Mouse (Mus musculus): ENCODE results near the gene Fzd2.
A peak's percentile ranks its signal among the peaks of the same experiment; 100 is the strongest.

Gene Fzd2

DNA sequence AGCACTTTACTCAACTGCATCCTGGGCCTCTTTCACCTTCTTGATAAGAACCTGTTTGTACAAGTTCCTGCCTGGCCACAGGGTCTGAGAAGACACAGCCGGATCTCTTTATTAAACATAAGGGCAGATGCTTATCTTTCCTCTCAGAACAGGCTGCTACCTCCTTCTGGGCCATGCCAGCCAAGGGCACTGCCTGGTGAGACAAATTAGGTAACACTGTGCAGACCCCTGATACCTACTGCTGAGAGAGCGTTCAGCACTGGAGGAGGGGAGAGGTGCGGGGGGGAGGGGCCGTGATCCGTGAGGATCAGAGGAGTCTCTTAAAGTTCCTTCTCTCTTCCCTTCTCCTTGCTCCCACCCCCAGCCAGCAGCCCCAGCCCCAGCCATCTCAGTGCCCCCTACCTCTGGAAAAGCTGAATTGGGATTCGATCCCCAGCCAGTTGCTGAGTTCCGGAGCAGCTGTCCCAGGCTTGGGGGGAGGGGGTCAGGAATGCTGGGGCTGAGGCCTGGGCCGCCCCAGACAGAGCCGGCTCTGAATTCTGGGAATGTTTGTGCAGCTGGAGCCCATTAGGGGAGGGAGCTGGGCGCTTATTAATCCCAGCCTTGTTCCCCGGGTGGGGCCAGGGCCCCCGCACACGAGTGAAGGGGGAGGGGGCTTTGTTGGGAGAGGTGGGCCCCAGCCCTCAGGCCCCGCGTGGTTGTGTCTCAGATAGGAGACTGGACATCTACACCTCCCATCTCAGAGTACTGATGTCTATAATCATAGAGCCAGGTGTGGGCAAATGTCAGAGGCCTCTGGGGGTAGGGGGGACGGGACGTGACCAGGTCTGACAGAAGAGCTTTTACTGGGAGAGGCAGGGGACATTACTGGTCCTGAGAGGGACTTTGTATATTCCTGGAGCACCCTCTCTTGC lies 19.9 kb downstream of the Fzd2 start:
- peak; percentile 92 for DNase-seq (ENCODE audit: low read depth)

DNA sequence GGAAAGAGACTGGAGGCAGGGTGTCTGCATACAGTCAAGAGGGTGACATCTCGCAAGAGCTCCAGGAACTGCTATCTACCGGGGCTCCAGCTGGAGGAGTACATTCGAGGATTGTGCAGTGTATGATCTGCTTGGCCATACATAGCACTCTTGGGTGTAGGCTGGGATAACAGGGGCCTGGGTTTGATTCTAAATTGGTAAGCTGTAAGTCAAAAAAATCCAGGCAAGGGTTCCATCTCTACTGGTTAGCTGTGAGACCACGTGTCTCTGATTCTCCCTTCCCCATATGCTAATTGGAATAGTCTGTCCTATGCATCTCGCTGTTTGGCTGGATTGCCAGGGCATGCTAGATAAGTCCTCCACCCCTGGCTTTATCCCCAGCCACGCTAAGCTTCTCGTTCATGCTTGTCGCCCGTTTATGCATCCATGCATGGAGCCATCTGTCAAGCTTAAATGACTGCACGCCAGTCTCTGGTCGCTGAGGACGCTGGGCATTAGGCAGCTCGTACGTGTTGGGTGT lies 20.8 kb downstream of the Fzd2 start:
- peak; percentile 34 for DNase-seq (ENCODE audit: low read depth)

DNA sequence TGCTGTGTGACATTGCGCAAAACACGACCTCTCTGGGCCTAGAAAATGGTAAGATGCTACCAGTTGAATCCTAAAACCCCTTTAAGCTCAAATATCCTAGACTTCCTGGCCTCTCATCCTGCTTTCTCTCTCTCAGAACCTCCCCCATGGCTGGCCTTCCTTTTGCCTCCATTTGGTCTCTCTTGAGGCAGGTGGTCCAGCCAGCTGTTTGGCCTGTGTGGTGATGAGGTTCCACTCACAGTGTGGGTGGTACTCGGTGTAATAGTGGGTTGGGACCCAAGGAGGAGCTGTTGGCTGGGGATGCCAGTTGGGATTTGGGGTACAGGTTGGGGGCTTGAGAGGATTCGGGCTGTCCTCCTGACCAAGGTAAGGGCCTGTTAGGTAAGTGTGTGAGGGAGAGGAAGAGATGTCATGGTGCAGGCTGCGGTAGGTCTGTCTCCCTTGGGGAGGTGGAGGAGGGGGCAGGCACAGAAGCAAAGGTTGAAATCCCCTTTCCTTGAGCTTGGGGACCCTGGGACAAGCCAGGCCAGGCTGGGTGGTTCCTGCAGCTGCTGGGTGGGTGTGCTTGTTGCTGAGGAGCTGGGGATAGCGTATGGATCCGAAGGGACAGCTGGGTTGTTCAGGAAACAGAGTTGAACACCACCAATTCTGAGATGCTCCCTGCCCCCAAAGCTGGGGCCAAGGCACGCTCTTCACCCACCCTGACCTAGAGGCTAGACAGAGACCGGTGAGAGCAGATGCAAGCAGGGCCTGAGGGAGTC lies 23.2 kb downstream of the Fzd2 start:
- DNase-seq (ENCODE audit: low read depth), result no peak

DNA sequence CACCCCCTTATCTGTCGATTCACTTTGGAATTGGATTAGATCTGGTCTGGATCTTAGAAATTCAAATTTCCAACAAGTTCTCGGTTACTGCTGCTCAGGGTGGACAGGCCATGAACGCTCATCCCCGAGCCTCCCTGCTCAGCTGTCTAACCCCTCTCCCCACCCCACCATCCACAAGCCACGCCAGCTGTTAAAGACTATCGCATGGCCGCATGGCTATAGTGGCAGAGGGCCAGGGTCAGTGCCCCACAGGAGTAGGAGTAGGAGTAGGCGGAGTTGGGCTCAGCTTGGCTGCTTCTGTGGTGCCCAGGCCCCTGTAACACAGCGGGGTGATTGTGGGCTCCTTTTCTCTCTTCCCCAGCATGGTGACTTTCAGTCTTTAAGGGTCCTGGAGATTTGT lies 24.3 kb downstream of the Fzd2 start:
- DNase-seq (ENCODE audit: low read depth), result peak; percentile 36

DNA sequence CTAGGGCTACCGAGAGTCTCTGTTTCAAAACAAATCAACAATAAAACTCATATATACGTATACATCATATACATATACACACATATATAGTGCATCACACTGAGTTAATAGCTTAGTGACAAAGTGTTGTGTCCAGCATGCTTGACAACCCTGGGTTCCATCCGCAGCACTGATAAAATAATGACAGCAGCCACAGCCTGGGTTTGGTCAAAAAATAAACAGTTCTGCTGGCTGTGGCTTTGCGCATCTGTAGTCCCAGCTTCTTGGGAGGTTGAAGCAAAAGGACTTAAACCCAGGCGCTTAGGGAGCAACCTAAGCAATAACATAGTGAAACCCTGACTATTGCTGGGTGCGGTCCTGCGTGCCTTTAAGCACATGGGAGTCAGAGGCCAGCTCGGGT lies 25.2 kb downstream of the Fzd2 start:
- no peak for DNase-seq (ENCODE audit: low read depth)

DNA sequence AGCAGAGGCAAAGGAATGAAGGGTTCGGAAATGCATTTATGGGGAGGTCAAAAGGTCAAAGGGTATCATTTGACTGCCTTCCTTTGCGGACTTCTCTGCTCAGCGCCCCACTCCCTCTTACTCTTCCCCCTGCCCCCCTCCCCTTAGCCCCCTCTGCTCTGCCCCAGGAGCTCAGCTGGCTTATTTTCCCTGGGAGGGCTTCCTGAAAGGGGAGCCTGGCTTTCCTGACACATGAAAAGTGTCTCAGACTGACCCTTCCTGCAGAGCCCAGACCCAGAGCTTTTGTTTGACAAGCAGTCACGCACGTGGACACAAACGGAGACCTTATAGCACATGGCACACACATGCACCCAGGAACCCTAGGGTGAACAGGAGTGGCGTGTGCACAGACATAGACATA lies 26.5 kb downstream of the Fzd2 start:
- DNase-seq (ENCODE audit: low read depth), result no peak

DNA sequence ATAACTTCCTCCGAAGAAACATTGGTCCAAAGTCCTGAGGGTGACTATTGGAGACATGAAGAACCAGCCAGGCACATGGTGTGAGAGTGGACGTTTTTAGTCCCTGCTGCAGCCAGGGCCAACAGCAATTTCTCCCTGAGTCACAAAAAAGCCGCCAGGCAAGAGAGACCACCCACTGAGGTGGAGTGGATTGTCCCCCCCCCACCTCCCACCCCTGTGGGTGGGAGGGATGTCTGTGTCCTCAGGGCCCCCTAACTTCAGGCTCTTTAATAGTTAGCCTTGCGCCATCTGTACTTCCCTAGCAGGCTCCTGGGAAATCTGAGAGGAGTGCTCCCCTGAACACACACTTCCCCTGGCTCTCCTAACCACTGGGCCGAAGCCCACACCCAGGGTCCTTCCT lies 27.0 kb downstream of the Fzd2 start:
- no peak for DNase-seq (ENCODE audit: low read depth)

DNA sequence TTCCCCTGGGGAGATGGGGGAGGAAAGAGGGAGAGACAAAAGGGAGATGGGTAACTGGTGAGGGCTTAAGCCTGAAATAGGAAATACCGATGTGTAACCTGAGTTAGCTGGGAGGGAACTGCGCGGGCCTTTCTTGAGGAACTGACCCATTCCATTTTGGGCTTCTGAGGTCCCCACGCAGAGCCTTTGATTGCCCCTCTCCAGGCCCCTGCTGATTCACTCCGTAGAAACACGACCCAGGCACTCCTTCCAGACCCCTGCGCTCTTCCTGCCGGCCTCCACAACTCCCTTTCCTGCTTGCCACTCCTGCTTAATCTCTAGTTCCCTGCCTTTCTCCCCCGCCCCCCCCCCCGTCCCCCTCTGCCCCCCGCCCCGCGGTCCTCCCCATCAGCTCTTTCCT lies 28.5 kb downstream of the Fzd2 start:
- DNase-seq (ENCODE audit: low read depth), result no peak

DNA sequence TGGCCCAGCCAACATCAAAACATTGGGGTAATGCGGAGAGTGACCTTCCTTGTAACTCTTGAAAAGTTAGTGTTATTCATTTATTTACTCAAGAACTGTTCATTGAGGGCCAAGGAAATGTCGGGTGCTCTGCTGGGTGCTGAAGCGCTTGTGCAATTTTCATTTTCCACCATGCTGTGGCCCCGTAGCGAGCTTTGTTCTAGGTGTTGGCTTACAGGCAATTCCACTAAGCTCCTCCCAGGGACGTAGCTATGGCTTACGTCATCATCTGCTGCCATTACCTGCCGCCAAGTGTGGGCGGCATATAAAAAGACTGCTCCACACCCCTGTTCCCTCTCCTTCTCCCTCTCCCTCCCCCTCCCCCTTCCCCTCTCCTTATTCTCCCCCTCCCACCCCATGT lies 29.2 kb downstream of the Fzd2 start:
- peak; percentile 51 for DNase-seq (ENCODE audit: low read depth)

DNA sequence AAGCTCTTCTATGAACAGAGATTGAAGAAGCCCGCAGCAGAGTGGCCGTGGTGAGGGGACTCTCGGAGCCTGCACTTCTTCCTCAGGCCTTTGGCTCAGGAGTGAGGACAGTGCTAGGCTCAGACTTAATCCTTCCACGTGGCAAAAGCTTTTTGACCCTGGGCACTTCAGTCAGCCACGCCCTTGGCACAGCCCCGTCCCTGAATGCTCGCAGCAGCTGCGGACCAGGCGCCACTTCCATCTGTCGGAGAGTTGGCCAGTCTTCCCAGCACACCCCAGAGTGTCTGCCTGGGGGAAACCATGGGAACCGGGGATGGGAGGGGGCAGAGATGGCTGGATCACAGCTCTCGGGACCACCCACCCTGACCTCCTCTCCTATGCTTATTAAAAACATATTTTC lies 32.7 kb downstream of the Fzd2 start:
- no peak for DNase-seq (ENCODE audit: low read depth)

DNA sequence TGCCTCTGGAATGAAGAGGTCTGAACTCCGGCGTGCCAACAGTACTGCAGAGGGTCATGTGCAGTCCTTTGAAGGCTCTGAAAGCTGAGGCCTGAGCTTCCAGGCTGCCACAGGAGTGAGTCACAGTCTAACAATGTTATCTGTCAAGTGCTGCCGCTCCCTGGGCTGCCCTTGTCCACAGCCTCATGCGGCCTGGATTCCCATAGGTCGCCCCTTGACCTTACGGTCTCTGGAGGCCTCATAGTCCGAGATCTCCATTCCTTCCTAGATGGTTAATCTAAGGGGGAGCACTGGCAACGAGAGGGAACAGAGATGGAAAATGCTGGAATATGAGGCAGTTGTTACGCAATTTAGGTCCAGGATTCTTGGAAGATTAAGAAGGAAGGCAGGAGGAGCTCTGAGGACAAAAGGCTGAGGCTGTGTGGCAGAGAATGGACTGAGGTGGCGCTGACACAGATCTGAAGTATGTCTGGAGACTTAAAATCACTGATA lies 39.7 kb downstream of the Fzd2 start:
- peak; percentile 86 for DNase-seq (ENCODE audit: low read depth)

DNA sequence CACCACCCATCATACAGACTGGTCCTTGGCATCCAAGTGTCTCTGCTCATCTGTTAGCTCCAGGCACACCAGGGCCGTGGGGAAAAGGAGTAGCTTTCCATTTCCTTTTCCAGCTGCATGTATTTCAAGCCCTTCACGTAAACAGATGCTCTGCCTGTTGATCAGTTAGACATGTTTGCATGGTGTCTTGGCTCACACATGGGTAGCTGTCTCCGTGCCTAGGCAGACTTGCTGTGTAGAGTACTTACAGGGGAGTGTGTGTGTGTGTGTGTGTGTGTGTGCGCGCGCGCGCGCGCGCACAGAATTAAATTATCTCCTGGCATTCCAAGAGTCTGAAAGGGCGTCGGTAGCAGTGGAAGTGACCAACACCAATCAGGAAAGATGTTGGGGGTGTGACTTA lies 42.0 kb downstream of the Fzd2 start:
- DNase-seq (ENCODE audit: low read depth), result no peak

DNA sequence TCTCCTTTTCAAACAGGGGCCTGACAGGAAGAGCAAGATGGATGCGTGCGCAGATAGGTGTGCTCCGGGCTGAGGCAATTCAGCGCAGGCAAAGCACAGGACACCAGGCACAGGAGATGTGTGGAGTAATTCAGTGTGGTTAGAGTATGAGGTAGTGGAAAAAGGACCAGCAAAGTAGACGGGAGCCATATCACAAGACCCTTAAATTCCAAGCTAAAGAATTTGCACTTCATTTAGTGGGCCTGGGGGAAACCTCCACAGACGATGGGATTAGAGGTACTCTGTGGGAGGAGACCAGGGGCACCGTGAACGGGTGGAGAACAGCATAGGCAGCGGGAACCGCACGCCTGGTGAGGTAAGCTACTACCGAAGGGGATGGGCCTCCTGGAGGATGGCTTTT lies 43.7 kb downstream of the Fzd2 start:
- no peak for DNase-seq (ENCODE audit: low read depth)

DNA sequence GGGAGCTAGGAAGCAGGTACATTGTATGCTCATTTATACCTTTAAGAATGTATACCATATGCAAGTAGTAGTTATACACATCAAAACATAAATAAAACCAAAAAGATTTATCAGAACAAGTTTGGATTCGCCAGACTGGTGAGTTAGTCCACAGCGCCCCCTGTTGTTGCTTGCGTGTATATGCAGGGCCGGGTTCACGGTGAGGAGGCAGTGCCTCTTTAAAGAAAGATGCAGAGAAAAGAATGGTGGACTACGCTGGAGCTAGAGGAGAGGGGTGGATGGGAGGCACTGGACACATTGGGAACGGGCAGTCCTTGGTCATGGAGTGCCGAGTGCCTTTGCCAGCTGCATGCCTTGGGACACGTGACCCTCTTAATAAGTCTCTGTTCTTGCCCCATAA lies 47.2 kb downstream of the Fzd2 start:
- peak; percentile 92 for DNase-seq (ENCODE audit: low read depth)

DNA sequence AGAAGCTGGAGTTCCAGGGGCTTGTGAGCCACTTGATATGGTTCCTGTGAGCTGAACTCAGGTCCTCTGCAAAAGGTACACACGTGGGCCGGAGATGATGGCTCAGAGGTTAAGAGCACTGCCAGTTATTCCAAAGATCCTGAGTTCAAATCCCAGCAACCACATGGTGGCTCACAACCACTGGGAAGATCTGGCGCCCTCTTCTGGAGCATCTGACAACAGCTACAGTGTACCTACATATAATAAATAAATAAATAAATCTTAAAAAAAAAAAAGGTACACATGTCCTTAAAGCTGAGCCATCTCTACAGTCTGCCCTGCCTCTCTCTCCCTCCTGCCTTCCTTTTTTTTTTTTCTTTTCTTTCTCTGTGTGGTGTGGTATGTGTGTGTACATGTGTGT lies 48.6 kb downstream of the Fzd2 start:
- DNase-seq (ENCODE audit: low read depth), result peak; percentile 70

DNA sequence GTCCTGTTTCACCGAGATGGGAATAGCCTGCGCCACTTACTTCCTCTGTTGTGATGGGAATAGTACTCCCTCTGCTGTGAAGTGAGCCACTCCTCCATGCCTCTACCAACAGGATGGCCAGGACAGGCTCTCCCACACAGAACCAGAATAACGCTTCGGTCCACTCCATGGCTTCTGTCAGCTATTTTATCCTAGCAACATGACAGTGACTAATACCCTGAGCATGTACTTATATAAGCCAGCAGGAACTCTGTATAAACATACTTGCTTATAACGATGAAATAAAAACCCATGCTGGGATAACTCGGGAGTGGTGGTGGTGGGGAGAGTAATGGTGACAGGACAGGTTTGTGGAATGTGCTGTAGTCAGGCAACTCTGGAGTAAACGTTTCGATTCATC lies 51.7 kb downstream of the Fzd2 start:
- DNase-seq (ENCODE audit: low read depth), result peak; percentile 65

DNA sequence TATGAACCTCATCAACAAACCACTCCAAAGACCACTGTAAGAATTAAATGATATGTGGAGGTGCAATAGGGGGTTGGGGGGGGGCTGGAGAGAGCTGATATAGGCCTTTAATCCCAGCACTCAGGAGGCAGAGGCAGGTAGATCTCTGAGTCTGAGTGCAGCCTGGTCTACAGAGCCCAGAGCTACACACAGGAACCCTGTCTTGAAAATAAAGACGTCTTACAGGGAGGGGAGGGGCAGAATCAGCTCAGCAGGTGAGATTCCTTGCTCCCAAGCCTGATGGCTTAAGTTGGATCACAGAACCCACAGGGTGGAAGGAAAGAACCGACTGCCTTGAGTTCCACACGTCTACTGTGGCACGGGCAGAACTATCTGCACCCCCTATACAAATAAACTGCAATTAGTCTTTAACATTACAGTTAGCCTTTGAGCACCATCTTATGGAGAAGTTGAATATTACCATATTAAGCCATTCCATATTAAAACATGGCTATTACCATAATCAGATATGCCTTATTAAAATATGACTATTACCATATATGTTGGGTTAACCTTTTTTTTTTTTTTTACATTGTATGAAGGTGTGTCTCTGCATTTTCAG lies 52.2 kb downstream of the Fzd2 start:
- peak; percentile 72 for DNase-seq (ENCODE audit: low read depth)

DNA sequence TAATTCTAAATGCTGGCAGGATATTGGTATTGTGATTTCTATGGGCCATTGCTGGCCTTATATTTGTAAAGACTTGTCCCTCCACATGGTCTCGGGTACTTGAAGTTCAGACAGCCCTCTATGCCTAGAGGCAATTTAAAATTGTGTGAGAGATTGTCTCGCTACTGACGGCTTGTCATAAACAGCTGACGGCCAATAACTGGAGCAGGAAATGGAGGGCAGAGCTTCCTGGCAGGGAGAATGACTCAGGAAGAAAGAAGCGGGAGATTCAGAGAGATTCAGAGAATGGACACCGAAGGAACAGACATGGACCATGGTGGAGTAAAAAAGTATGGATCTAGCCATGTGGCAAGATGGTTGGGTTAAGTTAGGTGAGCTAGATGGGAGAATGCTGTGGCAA lies 52.7 kb downstream of the Fzd2 start:
- peak; percentile 53 for DNase-seq (ENCODE audit: low read depth)
